Mouse (Mus musculus): Measurements from ENCODE around the gene Pygl.

DNA sequence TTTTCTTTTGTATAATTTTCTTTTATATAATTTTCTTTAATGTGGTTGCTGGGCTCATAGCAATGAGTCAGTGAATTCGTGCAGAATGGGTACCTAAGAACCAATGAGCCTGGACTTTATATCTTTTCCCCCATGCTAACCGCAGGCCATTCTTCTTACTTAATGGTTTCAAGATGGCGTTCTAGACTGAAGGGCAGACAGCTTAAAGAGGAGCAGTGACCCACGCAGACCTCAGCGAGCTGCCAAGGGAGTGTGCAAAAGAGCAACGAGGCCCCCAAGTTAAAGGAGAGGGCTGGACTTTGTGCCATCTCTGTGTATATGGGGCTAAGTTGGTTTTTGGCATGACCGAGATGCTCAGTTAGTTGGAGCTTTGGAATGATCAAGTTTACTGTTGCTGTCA, 32.4 kb upstream of the Pygl start:
- TF ChIP-seq CTCF (IDR thresholded peaks at IDR 0.05; ENCODE audit: insufficient read depth, low read depth, low read length): no peak
- TF ChIP-seq POLR2A (IDR thresholded peaks at IDR 0.05; ENCODE audit: insufficient read depth, low read depth, low read length): no peak

All from olfactory bulb, adult 2 months (tissue).